12 mouse cellular contexts compared by ENCODE assay signal in genomic region chr1:38606741-38607140, GRCm38 (mm10). TPM values are rescaled to one million over a fixed set of nuclear protein-coding genes. Genes with fewer than 3 reads are reported as not detected.
A peak's percentile ranks its signal among the peaks of the same experiment; 100 is the strongest.
DNase-seq lines count a peak whose midpoint lies in the region; ATAC-seq and TF ChIP-seq lines count a peak whose summit lies in the region.
"Had no signal": no experiment of that assay in that cellular context is flagged by ENCODE, and none has a peak within 500 bp of the region (broad histone marks: within the 10 kb centered on the region; RNA-seq: fewer than 3 reads in every experiment).

No protein-coding gene starts in this region.

- peak; percentile 62; the same call in 1 of the 2 replicates for ATAC-seq in hindbrain, postnatal 0 days
- ATAC-seq in midbrain, postnatal 0 days (ENCODE audit: low FRiP score): no peak
- ATAC-seq in frontal cortex, adult (ENCODE audit: low TSS enrichment): no peak
- ATAC-seq: activated CD4-positive, CD25-positive, alpha-beta regulatory T cell, adult 4 months had no signal

- peak; percentile 85 for DNase-seq in embryo, embryonic 11 days
- DNase-seq in forebrain, embryonic 10.5 days (ENCODE audit: extremely low spot score, low spot score): peak; percentile 59
- peak; percentile 41 for DNase-seq in hindbrain, postnatal 0 days (ENCODE audit: low spot score)
- DNase-seq in midbrain, postnatal 0 days (ENCODE audit: low spot score): peak; percentile 41
- DNase-seq in liver: no peak
- DNase-seq in heart, adult 18-20 months: no peak
- DNase-seq in layer of hippocampus, adult 9-10 months (ENCODE audit: low spot score): no peak
- DNase-seq: liver, embryonic 13.5 days; right cerebral cortex, postnatal 14 days; thymus, adult 18-20 months had no signal

- TF ChIP-seq CTCF in hindbrain, postnatal 0 days (IDR thresholded peaks at IDR 0.05; ENCODE audit: low read depth): no peak
- no peak for TF ChIP-seq CTCF in midbrain, postnatal 0 days (IDR thresholded peaks at IDR 0.05)

- peak overlapping the region; percentile 8; the same call in 1 of the 2 replicates for H3K4me2 ChIP-seq in hindbrain, postnatal 0 days (ENCODE audit: low read depth, low read length)
- no peak overlapping the region for H3K4me2 ChIP-seq in midbrain, postnatal 0 days (ENCODE audit: low read depth, low read length, poor library complexity, severe bottlenecking)
- H3K4me2 ChIP-seq: liver, embryonic 13.5 days had no signal

- 3% methylated on average over 4 of the region's 4 CpGs for WGBS in forebrain, embryonic 10.5 days
- WGBS in hindbrain, postnatal 0 days: 8% methylated on average over 4 of the region's 4 CpGs
- WGBS in midbrain, postnatal 0 days: 15% methylated on average over 4 of the region's 4 CpGs

- H3K9me3 ChIP-seq in forebrain, embryonic 10.5 days: no peaks in the 10 kb centered on the region
- no peaks in the 10 kb centered on the region for H3K9me3 ChIP-seq in hindbrain, postnatal 0 days (ENCODE audit: low read length)
- H3K9me3 ChIP-seq in midbrain, postnatal 0 days (ENCODE audit: low read length): no peaks in the 10 kb centered on the region
- H3K9me3 ChIP-seq: liver, embryonic 13.5 days had no signal

- H3K27me3 ChIP-seq in forebrain, embryonic 10.5 days (ENCODE audit: poor library complexity, severe bottlenecking): no peaks in the 10 kb centered on the region
- no peaks in the 10 kb centered on the region for H3K27me3 ChIP-seq in hindbrain, postnatal 0 days (ENCODE audit: insufficient read depth, low read length)
- no peaks in the 10 kb centered on the region for H3K27me3 ChIP-seq in midbrain, postnatal 0 days (ENCODE audit: insufficient read depth, low read length)
- H3K27me3 ChIP-seq: liver, embryonic 13.5 days had no signal

- H3K4me1 ChIP-seq in forebrain, embryonic 10.5 days: peaks cover 24% of the 10 kb centered on the region
- 0 out of 2 replicates have a peak, but pooled peaks cover 2% of the 10 kb centered on the region for H3K4me1 ChIP-seq in hindbrain, postnatal 0 days (ENCODE audit: insufficient read depth, low read length)
- no peaks in the 10 kb centered on the region; the same call in 1 of the 2 replicates for H3K4me1 ChIP-seq in midbrain, postnatal 0 days (ENCODE audit: insufficient read depth, low read length)
- H3K4me1 ChIP-seq: liver, embryonic 13.5 days had no signal

- H3K4me3 ChIP-seq in forebrain, embryonic 10.5 days: no peak overlapping the region
- H3K4me3 ChIP-seq in hindbrain, postnatal 0 days (ENCODE audit: low read length): no peak overlapping the region
- no peak overlapping the region for H3K4me3 ChIP-seq in midbrain, postnatal 0 days (ENCODE audit: low read depth, low read length)
- H3K4me3 ChIP-seq: liver, embryonic 13.5 days had no signal

- peak overlapping the region; percentile 84 for H3K27ac ChIP-seq in forebrain, embryonic 10.5 days
- H3K27ac ChIP-seq in hindbrain, postnatal 0 days: peak overlapping the region; percentile 52
- no peak overlapping the region for H3K27ac ChIP-seq in midbrain, postnatal 0 days (ENCODE audit: low read depth, low read length)
- H3K27ac ChIP-seq: liver, embryonic 13.5 days had no signal

- H3K36me3 ChIP-seq in forebrain, embryonic 10.5 days (replicated peaks): no peaks in the 10 kb centered on the region
- no peaks in the 10 kb centered on the region for H3K36me3 ChIP-seq in hindbrain, postnatal 0 days (ENCODE audit: insufficient read depth, low read length)
- H3K36me3 ChIP-seq in midbrain, postnatal 0 days (ENCODE audit: insufficient read depth, low read length): no peaks in the 10 kb centered on the region
- H3K36me3 ChIP-seq: liver, embryonic 13.5 days had no signal

- no peak overlapping the region for H3K9ac ChIP-seq in hindbrain, postnatal 0 days (replicated peaks; ENCODE audit: low read length)
- H3K9ac ChIP-seq in midbrain, postnatal 0 days (replicated peaks; ENCODE audit: low read length, poor library complexity, severe bottlenecking): no peak overlapping the region
- H3K9ac ChIP-seq: liver, embryonic 13.5 days had no signal

RNA-seq across cellular contexts. Expression of gene Aff3, which starts 58.0 kb away (rescaled TPM):
- 3.4 and 3.5 TPM in 2 replicates for polyA plus RNA-seq in forebrain, embryonic 10.5 days (2016; fragmentation: Nextera tagmentation; extraction: Ambion mirVana)
- 55.6 and 89.0 TPM in 2 replicates for total RNA-seq in hindbrain, postnatal 0 days (2014; rRNA removed)
- polyA plus RNA-seq in hindbrain, postnatal 0 days (2015; fragmentation: Nextera tagmentation; extraction: Ambion mirVana): 22.0 and 23.1 TPM in 2 replicates
- 61.2 and 65.0 TPM in 2 replicates for total RNA-seq in midbrain, postnatal 0 days (2014; rRNA removed)
- polyA plus RNA-seq in midbrain, postnatal 0 days (2015; fragmentation: Nextera tagmentation; extraction: Ambion mirVana): 16.5 and 20.6 TPM in 2 replicates
- 1 to 10 TPM; 1.3 to 3.2 TPM for total RNA-seq in heart, adult 18-20 months (2021)

Comparison
In these comparisons a context has a peak if more than half of its experiments do, and no peak if none do; other contexts are left out.
1. DNase-seq: peak in embryo, embryonic 11 days (single experiment), forebrain, embryonic 10.5 days (single experiment), hindbrain, postnatal 0 days (single experiment) and midbrain, postnatal 0 days (single experiment); none in liver (single experiment), heart, adult 18-20 months (0 of 2) and layer of hippocampus, adult 9-10 months (single experiment).
2. RNA of gene Aff3, which starts 58.0 kb away (total RNA-seq): 61.2 to 65.0 TPM in midbrain, postnatal 0 days and 55.6 to 89.0 TPM in hindbrain, postnatal 0 days; 1.3 to 3.2 TPM in heart, adult 18-20 months; every median in the first group is over 10 times any median in the second.